Mouse (Mus musculus) heart, adult 2 months (tissue): Measurements from ENCODE around the gene Hesx1.

ENCODE experiments used
- CTCF ChIP-seq: fragments of 200-600 bp; IDR thresholded peaks from 2 replicates; pipeline ENCODE4 v1.8.1; 2022; ENCODE audit warnings: antibody characterized with exemption, mild to moderate bottlenecking, moderate library complexity
- EP300 ChIP-seq: fragments of 200-500 bp; IDR thresholded peaks from 2 replicates; pipeline ENCODE4 v1.6.1; 2011; ENCODE audit warnings: low read depth, low read length, control low read depth; ENCODE audit not compliant: insufficient read depth

DNA sequence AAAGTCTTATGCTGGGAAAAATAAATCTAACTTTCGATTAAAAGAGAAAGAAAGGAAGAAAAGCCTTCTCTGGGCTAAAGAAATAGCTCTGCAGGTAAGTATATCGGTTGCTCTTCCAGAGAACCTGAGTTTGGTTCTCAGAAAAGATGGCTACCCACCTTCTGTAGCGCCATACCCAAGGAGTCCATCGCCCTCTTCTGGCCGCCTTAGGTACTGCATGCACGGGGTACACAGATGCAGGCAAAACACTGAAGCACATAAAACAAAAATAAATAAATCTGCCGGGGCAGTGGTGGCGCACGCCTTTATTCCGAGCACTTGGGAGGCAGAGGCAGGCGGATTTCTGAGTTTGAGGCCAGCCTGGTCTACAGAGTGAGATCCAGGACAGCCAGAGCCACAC lies 28.7 kb downstream of the Hesx1 start:
- TF ChIP-seq CTCF (peak; percentile 81), EP300 (no peak)
